Mouse (Mus musculus) activated CD4-positive, CD25-positive, alpha-beta regulatory T cell (primary cell): Measurements from ENCODE around the gene Gm5728. TPM values are rescaled to one million over a fixed set of nuclear protein-coding genes. Genes with fewer than 3 reads are reported as not detected.

ENCODE experiments used
- polyA plus RNA-seq, 2 experiments: library from polyadenylated mRNA; unstranded; fragments of 100-300 nt; shearing (Covaris generic); gene quantifications; one replicate each; pipeline ENCODE4 v1.2.1; 2017

Gm5728 gene
- polyA plus RNA-seq, result not detected

DNA sequence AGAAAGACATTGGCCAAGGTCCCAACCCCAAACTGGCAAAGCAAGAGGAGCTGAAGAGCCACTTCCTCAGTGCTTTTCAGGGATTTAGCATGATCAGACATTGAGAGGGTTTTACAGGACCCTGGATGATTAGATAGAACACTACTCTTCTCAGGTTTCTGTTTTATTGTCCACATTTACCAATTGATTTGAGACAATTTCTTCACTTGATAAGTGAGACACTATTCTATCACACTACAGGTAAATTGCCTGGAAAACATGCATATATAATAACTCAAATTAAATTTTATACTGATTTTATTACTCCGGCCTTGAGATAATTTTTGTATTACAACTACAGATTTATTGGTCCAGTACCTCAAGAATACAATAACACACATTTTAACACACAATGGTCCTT, at the start of gene Gm5728:
Gm5728 (minus strand) TSS at position 101 of the 400 bp plus-strand sequence.

DNA sequence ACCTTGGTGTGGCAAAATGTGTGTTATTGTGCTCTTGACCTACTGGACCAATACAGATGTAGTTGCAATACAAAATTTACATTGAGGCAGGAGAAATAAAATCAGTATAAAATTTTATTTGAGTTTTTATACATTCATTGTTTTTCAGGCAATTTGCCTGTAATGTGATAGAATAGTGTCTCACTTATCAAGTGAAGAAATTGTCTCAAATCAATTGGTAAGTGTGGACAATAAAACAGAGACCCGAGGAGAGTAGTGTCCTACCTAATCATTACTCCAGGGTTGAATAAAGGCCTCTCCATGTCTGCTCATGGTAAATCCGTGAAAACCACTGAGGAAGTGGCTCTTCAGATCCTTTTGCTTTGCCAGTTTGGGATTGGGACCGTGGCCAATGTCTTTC, 42.4 kb upstream of the Gm5728 start, which contains the start of gene Vmn1r100:
Vmn1r100 (plus strand) TSS at position 301 of the 400 bp plus-strand sequence.

DNA sequence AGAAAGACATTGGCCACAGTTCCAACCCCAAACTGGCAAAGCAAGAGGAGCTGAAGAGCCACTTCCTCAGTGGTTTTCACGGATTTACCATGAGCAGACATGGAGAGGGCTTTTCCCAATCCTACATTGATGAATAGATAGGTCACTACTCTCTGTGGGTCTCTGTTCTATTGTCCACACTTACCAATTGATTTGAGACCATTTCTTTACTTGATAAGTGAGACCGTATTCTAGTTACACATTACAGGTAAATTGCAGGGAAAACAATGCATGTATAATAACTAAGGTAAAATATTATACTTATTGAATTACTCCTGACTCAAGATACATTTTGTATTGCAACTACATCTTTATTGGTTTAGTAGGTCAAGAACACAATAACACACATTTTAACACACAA, 41.2 kb downstream of the Gm5728 start, which contains the start of gene Gm4133:
Gm4133 (minus strand) TSS at position 101 of the 400 bp plus-strand sequence.

Other genes with a start within 250 kb of the Gm5728 start
- gene Vmn1r93, start 236.3 kb downstream of the Gm5728 start, polyA plus RNA-seq, result not detected
- gene Vmn1r94, start 207.0 kb downstream of the Gm5728 start, polyA plus RNA-seq, result not detected
- gene Vmn1r95, start 181.7 kb downstream of the Gm5728 start, polyA plus RNA-seq, result not detected
- gene Gm6164, start 169.8 kb downstream of the Gm5728 start, polyA plus RNA-seq, result not detected
- not detected for gene Gm4498, start 141.6 kb downstream of the Gm5728 start, polyA plus RNA-seq
- under 1 TPM in 1 of 2 experiments, not detected in 1; 0.36 TPM for gene Gm5890, start 112.6 kb downstream of the Gm5728 start, polyA plus RNA-seq
- gene Gm4133, start 41.3 kb downstream of the Gm5728 start, polyA plus RNA-seq, result not detected
- not detected for gene Vmn1r100, start 42.5 kb upstream of the Gm5728 start, polyA plus RNA-seq
- not detected for gene Vmn1r101, start 67.2 kb upstream of the Gm5728 start, polyA plus RNA-seq
- not detected for gene Gm10670, start 99.5 kb upstream of the Gm5728 start, polyA plus RNA-seq
- not detected for gene Vmn1r103, start 135.1 kb upstream of the Gm5728 start, polyA plus RNA-seq
- gene Vmn1r104, start 158.4 kb upstream of the Gm5728 start, polyA plus RNA-seq, result not detected
- not detected for gene Gm5726, start 170.3 kb upstream of the Gm5728 start, polyA plus RNA-seq
- not detected for gene Gm4141, start 200.8 kb upstream of the Gm5728 start, polyA plus RNA-seq
- under 1 TPM in 1 of 2 experiments, not detected in 1; 0.36 TPM for gene Gm4513, start 223.6 kb upstream of the Gm5728 start, polyA plus RNA-seq